Mouse (Mus musculus) adrenal gland, postnatal 4 days (tissue): ENCODE data around the gene Jrkl. TPM values are rescaled to one million over a fixed set of nuclear protein-coding genes. Genes with fewer than 3 reads are reported as not detected.

ENCODE experiments used
- DNase-seq, 2 experiments: peaks; one replicate each; pipeline ENCODE4 v3.0.0; 2021 to 2022; ENCODE audit warnings: low spot score in 2 of 2, mixed read lengths in 2 of 2
- long read RNA-seq, 2 experiments: library from polyadenylated mRNA; stranded (forward); transcript quantifications; one replicate each; pipeline ENCODE4 v2.0.0; 2021
- total RNA-seq, 2 experiments: library from RNA; stranded (reverse); gene quantifications; 2 replicates each; pipeline ENCODE4 v1.2.3; 2021

Jrkl gene
- 10 to 100 TPM; 10.8 to 11.1 TPM for total RNA-seq
- long read RNA-seq, experiment 1, partial matches to known transcripts: 0 of 4 reads
- long read RNA-seq, experiment 1, other reads (novel, unspliced or antisense): 0 of 4 reads
- long read RNA-seq, experiment 2, transcript Jrkl-201 (1 exons, 3,223 nt): major isoform, 29 of 29 reads
- long read RNA-seq, experiment 2, partial matches to known transcripts: 0 of 29 reads
- long read RNA-seq, experiment 2, other reads (novel, unspliced or antisense): 0 of 29 reads

DNA sequence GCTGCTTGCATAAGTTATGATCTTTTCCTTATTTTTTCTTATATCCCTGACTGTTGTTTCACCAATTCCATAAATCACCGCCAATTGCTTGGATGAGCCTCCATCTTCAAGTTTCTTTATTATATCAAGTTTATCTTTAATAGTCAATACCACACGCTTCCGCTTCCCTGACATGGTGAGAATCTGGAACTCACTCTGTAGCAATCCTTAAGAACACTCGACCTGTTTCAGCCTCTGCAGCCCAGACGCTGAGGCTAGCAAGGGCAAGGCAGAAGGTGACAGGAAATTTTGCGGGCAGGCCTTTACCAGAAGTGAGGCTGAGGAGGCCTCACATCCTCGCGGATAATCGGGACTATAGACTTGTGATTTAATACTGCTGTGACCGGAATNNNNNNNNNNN is at the start of gene Jrkl:
Jrkl (minus strand) TSS at position 349 of the 400 bp plus-strand sequence.
- no peak for DNase-seq

- no peak for DNase-seq
These were observed 41.9 kb upstream of the Jrkl start for GRCm38 (mm10) chr9:13287482-13287881.

DNA sequence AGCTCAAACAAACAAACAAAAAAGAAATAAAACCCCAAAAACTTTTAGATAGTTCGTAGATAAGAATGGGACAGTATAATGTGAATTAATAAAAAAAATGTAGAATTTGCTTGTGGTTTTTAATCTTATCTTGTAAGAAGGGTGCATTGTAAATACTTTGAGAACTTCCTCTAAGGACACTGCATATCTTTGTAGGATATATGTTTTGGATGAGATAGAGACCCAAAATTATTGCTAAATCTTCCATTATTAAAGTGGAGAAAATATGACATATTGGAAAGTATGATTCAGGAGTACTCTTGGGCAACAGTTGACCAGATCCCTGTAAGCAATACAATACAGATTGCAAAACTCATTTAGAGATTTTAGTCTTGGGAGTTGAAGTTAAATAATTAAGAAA is 27.6 kb upstream of the Jrkl start:
- DNase-seq: no peak

GRCm38 (mm10) chr9:13260980-13261379 is 15.4 kb upstream of the Jrkl start:
- no peak for DNase-seq

- DNase-seq: no peak
These were observed 12.5 kb upstream of the Jrkl start for GRCm38 (mm10) chr9:13258173-13258572.

GRCm38 (mm10) chr9:13256726-13257125 is 11.1 kb upstream of the Jrkl start:
- no peak for DNase-seq

DNA sequence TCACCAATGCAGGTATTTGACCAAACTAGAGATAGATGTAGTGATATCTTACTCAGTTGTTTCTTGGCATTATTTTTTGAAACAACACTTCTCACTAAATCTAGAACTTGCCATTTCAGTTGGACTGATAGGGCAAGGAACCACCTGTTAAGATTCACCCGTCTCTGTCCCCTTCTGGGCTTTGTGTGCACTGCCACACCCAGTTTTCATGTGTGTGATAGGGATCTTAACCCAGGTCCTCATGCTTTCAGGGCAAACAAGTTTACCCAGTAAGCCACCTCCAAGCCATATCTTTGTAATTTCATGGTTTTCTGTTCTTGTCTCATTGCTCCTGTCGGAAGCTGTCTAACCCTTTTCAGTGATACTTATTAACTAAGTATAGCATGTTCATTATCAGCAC is 5.6 kb upstream of the Jrkl start:
- DNase-seq: no peak

- no peak for DNase-seq
These were observed 2.5 kb upstream of the Jrkl start for GRCm38 (mm10) chr9:13248104-13248503.

- DNase-seq: peak; percentile 76 to 87
These were observed 1.4 kb upstream of the Jrkl start, which contains the start of gene Ccdc82 for GRCm38 (mm10) chr9:13246815-13247638. Gene Ccdc82 (plus strand): TSS chr9:13246955.

DNA sequence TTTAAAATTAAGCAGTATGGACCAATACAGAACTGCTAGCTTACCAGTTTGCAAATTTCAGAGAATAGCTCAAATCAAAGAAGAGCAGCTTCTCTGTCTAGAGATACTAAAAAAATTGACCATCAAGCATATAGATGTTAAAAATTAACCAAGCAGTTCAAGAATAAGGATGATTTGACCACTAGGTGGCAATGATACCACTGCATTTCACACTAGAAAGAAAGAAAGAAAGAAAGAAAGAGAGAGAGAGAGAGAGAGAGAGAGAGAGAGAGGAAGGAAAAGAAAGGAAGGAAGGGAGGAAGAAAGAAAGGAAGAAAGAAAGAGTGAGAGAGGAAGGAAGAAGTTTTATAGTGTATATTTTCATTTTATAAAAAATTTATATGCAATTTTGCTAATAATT is 3.3 kb downstream of the Jrkl start:
- DNase-seq: no peak

- DNase-seq: no peak
These were observed 13.9 kb downstream of the Jrkl start for GRCm38 (mm10) chr9:13231545-13232216.

DNA sequence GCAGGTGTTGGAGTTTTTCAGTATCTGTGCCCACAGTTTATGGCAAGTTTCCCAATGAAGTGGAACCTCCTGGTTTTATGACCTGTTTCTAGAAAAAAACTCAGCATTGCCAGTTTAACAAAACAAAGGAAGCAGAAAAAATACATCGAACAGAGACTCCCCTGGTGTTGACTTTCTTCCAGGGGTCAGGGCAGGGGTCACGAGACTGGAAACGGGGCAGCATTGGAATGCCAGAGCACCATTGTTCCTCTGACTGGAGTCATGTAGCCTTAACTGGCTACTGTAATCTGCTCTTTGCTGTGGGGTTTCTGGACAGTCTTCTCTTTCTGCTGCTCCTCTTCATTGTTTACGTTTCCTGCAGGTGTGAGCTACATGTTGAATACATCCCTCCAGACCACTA is 15.1 kb downstream of the Jrkl start:
- DNase-seq: no peak

- DNase-seq: no peak
These were observed 19.8 kb downstream of the Jrkl start for GRCm38 (mm10) chr9:13225872-13226271.

GRCm38 (mm10) chr9:13206369-13206768 is 39.3 kb downstream of the Jrkl start:
- no peak for DNase-seq

DNA sequence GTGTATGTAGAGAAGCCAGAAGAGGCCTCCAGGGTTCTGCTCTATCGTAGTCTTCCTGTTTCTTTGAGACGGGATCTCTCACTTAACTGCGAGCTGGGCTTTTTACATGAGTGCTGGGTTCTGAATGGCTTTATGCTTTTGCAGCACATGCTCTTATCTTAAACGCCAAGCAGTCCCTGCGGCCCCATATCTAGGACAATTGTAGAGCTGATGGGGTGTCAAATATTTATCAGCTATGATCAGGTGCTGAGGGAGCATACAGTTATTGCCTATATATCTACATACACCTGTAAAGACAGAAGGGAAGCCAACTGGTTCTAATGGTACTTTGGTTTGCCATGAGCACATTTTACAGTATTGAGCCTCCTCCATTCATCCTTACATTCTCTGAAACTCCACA is 41.9 kb downstream of the Jrkl start:
- no peak for DNase-seq

DNA sequence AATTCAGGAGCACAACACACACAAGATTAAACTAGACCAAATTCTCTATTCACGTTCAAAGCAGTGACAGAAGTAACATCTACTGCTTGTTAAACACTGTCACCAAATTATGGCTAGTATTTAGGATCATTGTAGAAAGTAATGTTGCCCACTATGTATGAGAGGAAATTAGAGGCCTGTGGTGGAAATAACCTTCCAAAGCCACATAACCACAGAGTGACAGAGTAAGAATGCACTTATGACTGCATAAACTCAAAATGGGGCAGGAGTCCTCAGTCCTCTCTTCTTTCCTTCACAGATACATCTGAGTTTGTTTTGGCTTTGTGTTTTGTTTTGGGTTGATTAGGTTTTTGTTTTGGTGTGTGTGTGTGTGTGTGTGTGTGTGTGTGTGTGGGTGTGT is 42.5 kb downstream of the Jrkl start:
- DNase-seq: no peak

DNA sequence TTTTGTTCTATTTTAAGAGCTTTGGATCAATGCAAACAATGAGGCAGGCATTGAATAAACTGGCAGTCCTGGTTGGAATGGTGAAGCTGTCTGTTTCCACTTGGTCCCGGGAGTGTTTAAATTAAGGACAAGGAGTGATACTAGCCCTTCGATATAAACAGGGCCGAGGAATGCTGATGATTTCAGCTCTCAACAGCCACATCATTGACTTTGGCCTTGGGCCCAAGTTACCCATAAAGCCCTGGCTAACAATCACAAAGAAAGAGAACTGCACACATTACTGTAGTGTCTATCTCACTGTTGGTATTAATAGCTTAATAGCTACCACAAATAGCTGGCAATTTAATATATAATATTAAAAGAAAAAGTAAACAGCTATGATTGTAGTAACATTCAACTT is 45.5 kb downstream of the Jrkl start:
- no peak for DNase-seq

DNA sequence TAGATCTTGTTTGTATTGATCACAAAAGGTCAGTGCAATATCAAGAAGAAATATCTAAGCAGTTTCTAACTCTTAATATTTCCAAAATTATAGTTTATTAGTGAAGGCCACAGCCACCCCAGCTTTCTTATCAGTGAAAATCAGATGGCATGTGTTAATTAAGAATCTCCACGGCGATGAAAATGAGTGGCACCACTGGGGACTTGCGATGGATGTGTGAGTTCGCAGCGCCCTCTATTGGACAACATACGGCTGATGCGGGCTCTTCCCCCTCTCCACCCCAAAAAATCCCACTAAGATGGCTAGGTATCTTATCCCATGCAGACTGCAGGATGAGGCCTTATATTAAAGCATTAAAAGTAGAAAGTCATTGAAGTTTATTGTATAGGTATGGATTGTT is 49.9 kb downstream of the Jrkl start:
- DNase-seq: no peak

DNA sequence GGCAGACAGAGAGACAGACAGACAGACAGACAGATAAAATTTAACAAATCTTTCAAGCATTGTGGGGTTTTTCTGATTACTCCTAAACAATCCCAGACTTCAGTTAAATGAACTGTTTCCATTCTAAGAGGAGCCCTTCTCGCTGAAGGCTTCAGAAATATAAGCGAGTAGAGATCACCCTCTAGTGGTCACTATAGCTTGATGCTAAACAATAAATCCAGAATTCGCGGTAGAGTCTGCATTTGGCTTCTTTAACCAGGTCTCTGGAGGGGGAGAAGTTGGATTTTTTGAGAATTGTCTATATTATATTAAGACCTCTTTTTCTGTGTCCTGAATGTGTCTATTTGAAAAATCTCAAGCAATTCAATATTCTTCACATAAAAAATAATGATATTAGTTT is 50.4 kb downstream of the Jrkl start:
- no peak for DNase-seq

GRCm38 (mm10) chr9:13194619-13195018 is 51.0 kb downstream of the Jrkl start:
- DNase-seq: no peak
